Mouse (Mus musculus): ENCODE data around the gene Hoxa13.
A peak's percentile ranks its signal among the peaks of the same experiment; 100 is the strongest.

The Hoxa13 gene

DNA sequence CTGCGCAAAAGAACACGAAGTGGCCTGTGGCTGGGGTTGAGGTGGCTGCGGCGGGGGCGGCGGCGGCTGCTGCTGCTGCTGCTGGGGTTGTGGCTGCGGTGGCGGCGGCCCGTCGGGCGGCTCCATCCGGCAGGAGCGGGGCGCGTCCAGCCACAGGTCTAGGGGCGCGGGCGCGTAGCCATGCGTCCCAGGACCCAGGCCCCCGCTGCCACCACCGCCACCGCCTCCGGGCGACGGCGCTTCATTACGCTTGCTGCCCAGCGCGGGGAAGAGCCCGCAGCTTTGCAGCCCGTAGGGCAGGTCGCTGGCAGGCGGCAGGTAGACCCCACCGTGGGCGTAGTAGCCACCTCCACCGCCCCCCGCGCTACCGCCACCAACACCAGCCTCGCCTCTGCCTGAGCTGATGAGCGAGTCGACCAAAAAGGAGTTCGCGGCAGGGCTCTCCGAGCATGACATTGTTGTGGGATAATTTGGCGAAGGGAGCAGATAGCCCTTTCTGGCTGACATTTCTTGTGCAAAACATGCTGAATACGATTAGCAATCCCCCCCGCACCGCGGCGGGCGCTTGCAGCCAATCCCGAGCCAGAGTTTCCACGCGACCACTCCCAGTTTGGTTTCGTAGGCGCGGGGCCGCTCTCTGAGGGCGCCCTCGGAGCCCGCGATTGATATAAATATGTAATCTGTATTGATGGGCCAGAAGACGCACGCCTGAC lies 26.1 kb downstream of the Hoxa13 start:
- DNase-seq = no peak

DNA sequence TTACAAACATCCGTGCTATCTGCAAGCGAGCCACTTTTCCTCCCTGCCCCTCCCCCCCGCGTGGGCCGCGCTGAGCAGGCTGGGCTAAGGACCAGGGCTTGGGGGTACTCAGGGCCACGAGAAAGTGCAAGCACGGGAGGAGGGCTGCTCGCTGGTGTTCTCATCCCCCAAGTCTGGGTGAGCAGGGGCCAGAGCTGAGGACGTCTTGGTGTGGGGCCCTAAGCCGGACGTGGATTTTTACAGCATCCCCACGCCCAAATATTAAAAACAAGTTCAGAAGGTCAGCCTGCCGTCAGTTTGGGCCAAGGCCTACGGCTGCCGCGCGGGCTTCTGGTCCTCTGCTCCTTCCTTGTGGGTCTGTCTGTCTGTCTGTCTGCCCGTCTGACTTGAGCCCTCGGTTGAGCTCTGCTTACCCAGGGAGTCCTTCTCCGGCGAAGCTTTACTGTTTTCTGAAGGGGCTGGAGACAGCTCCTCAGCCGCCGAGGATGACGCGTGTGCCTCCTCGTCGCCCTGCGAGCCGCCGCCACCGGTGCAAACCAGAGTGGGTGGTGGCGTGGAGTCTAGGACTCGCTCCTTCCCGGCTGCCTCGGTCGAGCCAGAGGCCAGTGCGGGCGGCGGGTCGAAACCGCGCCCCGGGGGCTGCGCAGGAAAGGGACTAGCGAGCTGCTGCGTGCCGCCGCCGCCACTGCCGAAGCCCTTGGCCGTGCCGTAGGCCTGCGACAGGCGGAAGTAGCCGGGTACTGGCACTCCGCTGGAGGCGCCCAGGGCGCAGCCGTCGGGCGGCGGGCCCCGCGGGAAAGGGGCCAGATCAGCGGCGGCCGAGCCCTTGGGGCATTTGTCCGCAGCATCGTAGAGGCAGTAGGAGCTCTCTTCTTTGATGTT lies 26.9 kb downstream of the Hoxa13 start:
- DNase-seq = no peak

DNA sequence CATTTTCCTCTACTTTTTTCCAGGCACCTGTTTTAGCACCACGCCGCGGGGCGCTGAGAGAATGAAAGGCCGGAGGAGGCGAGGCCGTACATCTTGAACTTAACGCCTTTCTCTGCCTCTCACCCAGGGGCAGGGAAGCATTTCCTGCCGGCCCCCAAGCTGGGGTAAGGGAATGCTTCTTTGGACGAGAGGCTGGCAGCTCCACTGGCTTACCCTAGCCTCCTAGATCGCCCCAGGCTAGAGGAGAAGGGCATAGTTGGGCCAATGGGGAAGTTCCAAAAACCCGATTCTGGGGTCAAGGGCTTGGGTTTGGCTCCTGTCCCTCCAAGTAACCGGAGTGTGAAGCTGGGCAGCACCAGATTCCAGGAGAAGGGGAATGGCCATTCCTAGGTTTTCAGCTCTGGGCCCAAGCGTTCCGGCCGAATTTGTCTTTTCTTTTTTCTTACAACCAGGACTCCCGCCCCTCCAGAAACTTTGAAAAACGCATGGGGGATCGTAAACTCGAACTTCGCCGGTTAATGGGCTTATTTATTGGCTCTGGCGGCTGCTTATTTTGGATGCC lies 27.6 kb downstream of the Hoxa13 start:
- no peak for DNase-seq

DNA sequence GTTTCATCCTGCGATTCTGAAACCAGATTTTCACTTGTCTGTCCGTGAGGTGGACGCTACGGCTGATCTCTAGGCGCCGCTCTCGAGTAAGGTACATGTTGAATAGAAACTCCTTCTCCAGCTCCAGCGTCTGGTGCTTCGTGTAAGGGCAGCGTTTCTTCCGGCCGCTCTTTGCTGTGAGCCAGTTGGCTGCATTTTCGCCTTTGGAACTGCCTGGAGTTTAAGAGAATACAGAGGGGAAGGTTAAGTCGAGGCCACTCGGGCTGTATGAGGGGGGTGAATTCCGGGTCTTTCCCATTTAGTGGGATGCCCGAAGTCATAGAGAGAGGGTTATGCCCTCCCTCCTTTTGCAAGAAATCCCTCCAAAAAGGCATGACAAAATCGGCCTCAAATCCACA lies 28.1 kb downstream of the Hoxa13 start:
- no peak for DNase-seq

DNA sequence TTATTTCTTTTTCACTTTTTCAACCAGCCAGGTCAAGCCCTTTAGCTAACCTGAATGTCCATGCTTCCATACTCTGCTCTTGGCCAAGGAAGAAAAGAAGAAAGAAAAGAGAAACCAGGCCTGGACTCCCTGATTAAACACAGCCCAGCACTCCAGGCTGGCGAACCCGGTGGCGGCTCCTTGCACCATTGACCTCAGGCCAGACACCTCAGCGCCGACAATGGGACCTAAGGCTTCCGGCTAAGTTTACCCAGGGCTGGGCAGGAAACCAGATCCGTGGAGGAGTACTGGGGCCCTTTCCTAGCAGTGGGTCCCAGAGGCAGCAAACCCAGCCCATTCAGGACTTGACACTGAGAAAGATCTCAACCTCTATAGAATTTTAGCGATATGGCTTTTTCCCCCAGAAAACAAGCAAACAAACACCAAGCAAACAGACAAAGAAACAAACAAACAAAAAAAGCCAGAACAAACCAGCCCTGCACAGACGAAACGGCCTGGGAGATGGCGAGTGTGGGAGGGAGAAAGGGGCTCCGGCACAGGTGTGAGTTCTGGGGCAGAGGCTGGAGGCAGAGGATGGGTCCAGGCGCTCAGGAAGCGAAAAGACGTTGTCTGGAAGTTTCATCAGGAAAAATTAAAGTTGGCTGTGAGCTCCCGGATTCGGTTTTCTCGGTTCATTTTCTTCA lies 28.7 kb downstream of the Hoxa13 start:
- no peak for DNase-seq

DNA sequence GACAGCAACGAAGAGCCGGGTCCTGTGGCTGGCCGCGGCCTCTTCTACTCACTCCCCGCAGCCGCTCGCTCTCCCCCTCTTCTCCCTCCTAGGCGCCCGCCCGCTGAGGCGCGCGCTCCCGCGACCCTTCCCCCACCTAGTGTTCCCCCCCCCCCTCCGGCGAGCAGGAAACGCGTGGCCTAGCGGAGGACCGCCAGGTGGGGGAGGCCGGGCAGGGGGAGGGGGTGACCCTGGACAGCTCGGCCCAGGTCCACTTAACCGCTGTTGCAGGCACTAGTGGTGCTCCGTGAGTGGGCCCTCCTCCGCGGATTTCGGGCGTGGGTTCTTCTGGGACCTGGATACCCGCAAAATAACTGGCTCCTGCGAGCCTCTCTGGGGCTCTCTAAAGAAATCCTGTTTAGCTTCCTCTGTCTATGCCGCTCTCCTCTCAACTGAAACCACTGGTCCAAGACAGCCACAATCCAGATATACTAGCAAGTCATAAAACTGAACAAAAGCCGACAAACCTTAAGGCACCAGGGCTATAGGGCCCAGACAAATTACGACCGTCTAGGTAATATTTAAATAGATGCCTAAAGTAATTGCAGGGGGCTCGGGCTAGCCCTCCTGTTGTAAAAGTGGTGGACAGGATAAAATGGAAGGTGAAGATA lies 30.0 kb downstream of the Hoxa13 start, which contains the start of gene Hoxa9:
Gene Hoxa9, minus strand, starts transcription at position 574 of the 650 bp plus-strand sequence.
- DNase-seq = no peak

DNA sequence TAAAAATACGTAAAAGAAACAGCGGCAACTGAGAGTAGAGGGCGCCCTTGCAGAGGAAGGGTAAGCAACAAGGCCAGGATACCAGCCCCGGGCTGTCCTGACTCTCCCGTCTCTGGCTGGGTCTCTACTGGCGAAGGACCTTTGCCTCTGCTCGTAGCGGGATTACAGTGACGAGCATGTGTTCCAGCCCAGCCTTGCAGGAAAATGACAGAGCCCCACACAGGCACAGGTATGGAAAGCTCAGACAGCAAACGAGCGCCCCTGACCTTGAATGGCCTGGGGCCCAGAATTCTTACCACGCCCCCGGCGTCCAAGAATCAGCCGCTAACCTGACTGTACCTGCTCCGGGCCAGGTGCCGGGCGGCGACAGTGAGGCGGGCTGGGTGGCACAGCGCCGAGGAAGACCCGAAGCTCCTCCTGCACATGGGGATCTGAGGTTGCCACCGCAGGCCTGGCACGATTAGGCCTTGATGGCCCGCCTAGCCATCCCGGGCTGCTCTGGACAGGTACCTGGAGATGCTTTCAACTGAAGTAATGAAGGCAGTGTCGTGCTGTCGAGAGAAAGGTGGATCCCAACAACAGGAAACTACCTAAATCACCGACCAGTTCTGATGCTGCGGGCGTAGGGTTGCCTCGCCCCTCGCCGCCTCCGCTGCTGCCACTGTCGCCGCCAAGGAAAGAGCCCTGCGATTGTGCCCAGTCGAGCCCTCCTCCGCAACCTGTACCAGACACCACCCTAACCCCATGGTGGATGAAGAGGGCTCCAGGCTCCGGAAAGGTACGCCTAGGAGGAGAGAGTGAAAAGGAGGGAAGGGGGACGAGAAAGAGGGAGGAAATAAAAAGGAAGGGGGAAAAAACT lies 30.9 kb downstream of the Hoxa13 start:
- DNase-seq = no peak

DNA sequence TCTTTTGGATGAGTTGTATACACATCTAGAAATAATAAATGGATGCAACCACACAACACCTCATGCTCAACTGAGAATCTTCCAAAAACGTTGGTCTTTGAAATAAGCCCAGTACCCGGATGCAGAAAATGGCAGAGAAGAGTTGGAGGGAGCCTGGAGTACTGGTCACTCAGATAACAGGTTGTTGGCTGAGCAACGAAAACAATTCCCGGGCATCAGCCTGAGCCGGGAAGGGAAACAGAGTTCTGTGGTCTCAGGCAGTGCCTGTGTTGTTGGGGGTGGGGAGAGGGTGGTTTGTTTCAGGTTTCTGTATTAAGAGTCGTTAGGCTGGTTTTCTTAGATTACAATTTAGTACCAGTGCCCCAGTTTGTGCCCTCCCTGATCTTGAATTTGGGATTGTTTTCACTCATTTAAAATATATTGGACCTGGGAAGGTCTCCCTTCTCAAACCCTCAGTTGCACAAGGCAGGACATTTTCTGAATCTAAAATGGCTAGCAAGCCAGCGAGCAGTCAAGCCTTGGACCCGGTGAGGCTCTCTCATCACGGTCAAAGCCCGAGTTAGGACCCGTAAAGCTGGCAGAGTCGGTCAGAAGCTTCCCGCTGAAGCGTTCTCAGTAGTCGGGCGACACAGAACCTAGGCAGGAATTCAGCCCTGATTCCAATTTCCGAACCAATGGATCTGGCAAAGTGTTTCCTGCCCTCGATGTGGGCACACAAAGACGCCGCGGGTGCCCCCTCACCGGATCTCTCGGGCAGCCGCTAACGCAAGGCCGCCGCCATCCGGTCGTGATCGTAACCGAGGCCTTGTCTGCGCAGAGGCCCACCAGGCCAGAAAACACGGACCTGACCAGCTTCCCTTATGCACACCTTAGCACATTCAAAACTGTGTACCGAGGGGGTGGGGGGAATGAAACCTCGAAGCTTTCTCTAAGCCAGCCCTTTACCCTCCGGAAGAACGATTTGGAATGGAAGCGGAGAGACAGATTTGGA lies 31.9 kb downstream of the Hoxa13 start:
- DNase-seq = no peak

DNA sequence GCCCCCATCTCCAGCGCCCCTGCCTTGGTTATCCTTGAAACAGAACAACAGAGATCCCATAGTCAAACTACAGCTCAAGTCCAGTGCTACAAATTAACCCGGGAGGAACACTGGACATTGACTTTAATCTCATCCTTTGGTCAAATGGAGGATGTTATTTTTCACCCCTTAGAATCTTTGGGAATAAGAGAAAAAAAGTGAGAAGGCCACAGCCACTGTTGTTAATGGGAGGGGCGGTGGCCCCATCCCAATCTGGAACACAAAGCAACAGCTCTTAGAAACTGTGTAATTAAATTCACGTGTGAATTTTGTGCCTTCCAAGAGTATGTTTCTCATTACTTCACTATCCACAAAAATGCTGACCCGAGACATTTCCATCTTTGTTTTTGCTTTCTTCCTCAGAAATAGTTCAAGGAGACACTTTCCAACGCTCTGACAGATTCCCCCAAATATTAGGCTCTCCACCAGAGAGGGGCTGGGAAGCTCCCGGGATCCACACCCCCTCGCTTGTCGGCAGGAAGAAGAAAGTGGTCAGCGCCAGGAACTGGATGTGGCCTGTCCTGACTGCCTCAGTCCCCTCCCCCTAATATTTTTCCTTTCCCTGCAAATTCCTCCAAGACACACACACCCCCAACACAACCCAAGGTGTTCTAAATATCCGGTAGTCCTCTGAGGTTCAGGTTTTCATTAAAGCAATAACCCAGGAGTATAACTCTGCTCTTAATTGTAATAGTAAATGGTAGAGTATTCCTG lies 33.0 kb downstream of the Hoxa13 start:
- no peak for DNase-seq

DNA sequence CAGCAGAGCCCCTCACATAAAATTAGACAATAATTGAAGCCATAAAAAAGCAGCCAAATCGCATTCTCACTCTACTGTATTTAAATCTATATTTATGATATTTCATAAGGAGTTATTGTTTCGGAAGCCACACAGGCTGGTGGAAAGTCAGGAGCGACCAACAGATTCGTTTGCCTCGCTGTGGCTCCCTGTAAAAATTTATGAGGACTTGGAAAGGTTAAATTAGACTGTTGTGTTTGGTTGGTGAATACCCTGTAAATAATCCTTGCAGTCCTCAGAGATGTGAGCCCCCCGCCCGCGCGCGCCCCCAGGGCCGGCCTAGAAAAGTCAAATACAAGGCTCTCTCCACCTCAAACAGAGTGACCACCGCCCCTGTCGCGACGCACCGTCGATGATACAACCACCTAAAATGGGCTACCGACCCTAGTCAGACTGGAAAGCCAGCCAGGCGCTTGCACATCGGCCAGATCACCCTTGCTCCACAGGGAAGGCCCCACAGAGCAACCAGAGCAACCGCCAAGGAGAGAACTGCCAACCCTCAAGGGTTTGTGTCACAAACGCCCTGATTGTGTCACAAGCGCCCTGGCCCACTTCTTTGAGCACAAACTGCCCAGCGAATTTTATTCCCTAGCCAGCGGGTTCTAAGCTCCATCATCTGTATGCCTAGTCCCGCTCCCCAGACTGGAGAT lies 34.0 kb downstream of the Hoxa13 start:
- DNase-seq = no peak

DNA sequence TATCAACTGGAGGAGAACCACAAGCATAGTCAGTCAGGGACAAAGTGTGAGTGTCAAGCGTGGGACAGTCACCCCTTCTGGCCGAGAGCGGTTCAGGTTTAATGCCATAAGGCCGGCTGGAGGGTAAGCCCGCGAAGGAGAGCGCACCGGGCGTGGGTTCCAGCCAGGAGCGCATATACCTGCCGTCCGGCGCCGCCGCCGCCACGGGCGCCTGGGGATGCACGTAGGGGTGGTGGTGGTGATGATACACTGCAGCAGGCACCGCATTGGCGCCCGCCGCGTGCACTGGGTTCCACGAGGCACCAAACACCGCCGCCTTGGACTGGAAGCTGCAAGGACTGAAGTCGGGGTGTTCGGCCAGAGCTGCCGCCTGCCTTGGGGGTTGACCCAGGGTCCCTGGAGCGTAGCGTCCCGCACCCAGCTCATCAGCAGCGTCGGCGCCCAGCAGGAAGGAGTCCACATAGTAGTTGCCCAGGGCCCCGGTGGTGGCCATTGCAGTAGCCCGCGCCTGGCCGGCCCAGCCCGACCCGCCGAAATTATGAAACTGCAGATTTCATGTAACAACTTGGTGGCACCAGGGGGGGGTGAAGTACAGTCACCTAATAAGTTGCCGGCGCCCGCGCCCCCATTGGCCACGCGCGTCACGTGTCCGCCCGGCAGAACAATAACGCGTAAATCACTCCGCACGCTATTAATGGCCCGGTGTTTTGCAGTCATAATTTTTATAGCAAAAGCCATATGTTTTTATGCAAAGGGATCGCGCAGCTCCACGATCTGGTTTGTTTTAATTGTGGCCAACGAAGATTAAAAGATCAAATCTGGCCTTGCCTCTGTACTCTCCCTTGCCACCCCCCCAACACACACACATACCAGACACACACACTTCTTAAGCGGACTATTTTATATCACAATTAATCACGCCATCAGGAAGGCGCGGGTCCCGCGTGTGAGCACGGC lies 34.8 kb downstream of the Hoxa13 start:
- peak; percentile 88 for DNase-seq

DNA sequence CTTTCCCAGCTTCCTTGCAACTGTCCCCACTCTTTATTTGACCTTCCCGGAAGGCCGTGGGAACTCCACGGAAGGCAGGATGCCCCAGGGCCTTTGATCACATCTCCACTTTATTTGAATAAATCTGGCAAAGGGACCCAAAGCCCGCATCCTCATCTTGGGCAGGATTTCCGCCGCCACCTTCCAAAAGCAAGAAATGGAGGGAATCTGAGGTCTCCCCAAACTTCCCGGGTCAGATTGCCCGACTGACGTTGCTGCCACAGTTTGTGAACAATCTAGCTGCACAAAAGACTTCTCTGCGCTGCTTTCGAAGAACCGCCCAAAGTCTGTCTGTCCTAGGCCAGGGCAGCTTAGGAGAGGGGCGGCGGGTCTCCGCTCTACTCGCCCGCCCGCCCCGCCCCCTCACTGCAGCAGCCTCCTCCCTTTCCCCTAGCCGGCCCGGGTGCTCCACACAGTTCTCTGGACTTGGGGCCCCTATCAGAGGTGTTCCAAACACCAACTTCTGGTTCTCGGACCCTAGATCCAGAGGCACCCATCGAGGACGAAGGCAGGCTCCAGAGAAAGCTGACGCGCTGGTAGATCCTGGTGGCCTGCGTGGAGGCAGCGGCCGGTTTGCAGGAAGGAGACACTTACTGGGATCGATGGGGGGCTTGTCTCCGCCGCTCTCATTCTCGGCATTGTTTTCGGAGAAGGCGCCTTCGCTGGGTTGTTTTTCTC lies 35.6 kb downstream of the Hoxa13 start:
- no peak for DNase-seq

DNA sequence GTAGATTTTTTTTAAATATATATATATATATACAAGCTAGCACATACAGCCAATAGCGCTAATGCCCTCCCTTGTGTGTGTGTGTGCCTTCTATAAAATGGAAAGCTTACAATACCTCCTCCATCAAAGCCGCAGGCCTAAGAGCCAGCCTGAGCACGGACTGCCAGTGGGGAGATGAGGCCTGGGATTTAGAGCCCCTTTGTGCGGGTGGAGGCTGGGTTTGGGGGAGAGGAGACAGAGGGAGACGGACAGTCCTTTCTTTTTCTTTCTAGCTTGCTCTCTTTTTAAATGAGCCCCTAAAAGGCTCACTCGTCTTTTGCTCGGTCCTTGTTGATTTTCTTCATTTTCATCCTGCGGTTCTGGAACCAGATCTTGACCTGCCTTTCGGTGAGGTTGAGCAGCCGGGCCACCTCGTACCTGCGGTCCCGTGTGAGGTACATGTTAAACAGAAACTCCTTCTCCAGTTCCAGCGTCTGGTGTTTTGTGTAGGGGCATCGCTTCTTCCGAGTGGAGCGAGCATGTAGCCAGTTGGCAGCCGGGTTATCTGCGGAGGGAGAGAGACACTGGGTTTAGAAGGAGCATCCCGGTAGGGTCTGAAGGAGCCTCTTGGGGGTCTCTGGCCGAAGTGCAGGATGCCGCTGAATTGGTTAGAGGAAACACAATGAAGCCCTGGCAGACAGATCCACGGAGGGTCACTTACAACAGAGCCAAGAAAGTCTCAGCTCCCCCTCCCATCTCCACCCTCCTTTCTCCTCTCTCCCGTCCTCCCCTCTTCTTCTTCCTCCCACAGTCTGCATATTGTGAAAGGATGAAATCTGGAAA lies 36.5 kb downstream of the Hoxa13 start:
- DNase-seq = no peak

DNA sequence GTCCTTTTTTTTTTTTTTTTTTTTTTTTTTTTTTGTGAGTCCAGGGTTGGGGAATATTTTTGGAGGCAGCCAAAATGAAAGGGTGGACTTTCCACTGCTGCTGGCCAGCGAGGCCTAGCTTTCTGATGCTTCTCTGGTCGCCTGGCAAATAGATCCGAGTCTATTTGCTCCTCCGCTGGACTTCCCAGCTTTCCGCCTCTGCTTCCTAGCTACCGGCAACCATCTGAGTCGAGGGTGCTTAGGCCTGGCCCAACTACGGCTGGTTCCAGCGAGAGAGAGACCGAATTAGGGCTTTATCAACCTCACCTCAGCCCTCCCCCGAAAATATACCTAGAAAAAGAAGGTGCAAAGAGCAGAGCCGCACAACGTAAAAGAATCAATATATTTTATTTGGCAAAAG lies 38.0 kb downstream of the Hoxa13 start:
- DNase-seq = peak; percentile 51

DNA sequence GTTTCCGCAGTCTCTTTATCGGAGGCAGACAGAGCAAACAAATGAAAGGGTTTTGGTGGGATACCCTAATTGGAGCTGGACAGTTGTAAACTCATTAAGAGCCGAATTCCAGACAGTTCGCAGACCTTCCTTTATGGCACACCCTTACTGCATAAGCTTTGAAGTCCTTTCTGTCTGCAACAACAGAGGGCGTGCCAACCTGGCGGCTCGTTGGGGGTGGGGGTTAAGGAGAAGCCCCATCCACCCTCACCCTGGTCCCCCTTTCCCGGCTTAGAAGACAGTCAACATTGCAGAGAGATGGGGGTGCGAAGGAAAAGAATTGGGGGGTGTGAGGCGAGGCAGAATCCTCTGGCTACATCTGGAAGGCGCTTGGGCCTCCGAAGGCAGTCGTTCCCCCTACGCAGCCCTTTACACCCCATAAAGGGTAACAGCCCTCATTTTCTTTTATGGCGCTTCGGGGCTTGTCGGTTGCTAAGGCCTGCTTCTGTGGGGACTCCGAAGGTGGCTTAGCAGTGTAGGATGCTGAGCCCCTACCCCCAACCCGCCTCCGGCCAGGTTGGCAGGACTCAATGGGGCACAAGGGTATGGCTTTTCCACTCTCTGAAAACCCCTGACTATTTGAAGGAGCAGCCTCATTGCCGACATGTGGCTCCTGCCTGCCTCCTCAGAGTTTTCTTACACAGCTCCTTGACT lies 38.5 kb downstream of the Hoxa13 start:
- peak; percentile 62 for DNase-seq
